Mouse (Mus musculus) intestine, postnatal 0 days (tissue): ENCODE results near the gene Psma5. TPM values are rescaled to one million over a fixed set of nuclear protein-coding genes. Genes with fewer than 3 reads are reported as not detected.
A peak's percentile ranks its signal among the peaks of the same experiment; 100 is the strongest.

Experiments used
- ATAC-seq: fragments of 200-750 bp; cut with Nextera tagmentation; 2 replicates; pipeline ENCODE4 v1.8.0; 2017; ENCODE audit warnings: mild to moderate bottlenecking, moderate TSS enrichment, moderate library complexity
- H3K27ac ChIP-seq: fragments of 300-500 bp; sonication (generic); 2 replicates; pipeline ENCODE4 v1.5.1; 2014; ENCODE audit warnings: mild to moderate bottlenecking, low read depth, low read length, moderate library complexity
- H3K27me3 ChIP-seq: fragments of 300-500 bp; sonication (generic); replicated peaks from 2 replicates; pipeline ENCODE4 v1.6.1; 2014; ENCODE audit warnings: low read length, mixed read lengths; ENCODE audit not compliant: control insufficient read depth, insufficient read depth
- H3K36me3 ChIP-seq: fragments of 300-500 bp; sonication (generic); 2 replicates; pipeline ENCODE4 v1.6.1; 2014; ENCODE audit warnings: mild to moderate bottlenecking, moderate library complexity; ENCODE audit not compliant: control insufficient read depth, insufficient read depth
- H3K4me1 ChIP-seq: fragments of 300-500 bp; sonication (generic); replicated peaks from 2 replicates; pipeline ENCODE4 v1.6.1; 2014; ENCODE audit warnings: antibody characterized with exemption, low read length, mixed read lengths; ENCODE audit not compliant: control insufficient read depth, insufficient read depth
- H3K4me2 ChIP-seq: fragments of 300-500 bp; sonication (generic); replicated peaks from 2 replicates; pipeline ENCODE4 v1.6.1; 2014; ENCODE audit warnings: low read depth, mild to moderate bottlenecking, moderate library complexity
- H3K4me3 ChIP-seq: fragments of 300-500 bp; sonication (generic); 2 replicates; pipeline ENCODE4 v1.5.1; 2014; ENCODE audit warnings: low read depth, low read length
- H3K9ac ChIP-seq: fragments of 300-500 bp; sonication (generic); 2 replicates; pipeline ENCODE4 v1.6.1; 2014; ENCODE audit warnings: mild to moderate bottlenecking, low read depth, low read length
- H3K9me3 ChIP-seq: fragments of 300-500 bp; sonication (generic); 2 replicates; pipeline ENCODE4 v1.6.1; 2016; ENCODE audit warnings: mixed run types; ENCODE audit not compliant: control insufficient read depth
- CTCF ChIP-seq: sonication (generic); IDR thresholded peaks from 2 replicates; pipeline ENCODE4 v1.5.1; 2016; ENCODE audit warnings: low read depth, mild to moderate bottlenecking, control low read depth, antibody characterized with exemption, moderate library complexity
- WGBS: fragments of 180-500 bp; shearing (Covaris S2); extraction: QIAGEN DNeasy Blood & Tissue Kit; methylation state at CpG from one replicate; pipeline ENCODE4 v1.1.7; 2014; 5-methylcytosine and 5-hydroxymethylcytosine counted together
- polyA plus RNA-seq: library from polyadenylated mRNA; unstranded; fragments of >200 nt; fragmentation: Nextera tagmentation; extraction: Ambion mirVana; gene quantifications from 2 replicates; pipeline ENCODE4 v1.2.1, GENCODE M21; 2015

Psma5 gene
- polyA plus RNA-seq, 1 experiment from 2014 or later: 179 TPM

DNA sequence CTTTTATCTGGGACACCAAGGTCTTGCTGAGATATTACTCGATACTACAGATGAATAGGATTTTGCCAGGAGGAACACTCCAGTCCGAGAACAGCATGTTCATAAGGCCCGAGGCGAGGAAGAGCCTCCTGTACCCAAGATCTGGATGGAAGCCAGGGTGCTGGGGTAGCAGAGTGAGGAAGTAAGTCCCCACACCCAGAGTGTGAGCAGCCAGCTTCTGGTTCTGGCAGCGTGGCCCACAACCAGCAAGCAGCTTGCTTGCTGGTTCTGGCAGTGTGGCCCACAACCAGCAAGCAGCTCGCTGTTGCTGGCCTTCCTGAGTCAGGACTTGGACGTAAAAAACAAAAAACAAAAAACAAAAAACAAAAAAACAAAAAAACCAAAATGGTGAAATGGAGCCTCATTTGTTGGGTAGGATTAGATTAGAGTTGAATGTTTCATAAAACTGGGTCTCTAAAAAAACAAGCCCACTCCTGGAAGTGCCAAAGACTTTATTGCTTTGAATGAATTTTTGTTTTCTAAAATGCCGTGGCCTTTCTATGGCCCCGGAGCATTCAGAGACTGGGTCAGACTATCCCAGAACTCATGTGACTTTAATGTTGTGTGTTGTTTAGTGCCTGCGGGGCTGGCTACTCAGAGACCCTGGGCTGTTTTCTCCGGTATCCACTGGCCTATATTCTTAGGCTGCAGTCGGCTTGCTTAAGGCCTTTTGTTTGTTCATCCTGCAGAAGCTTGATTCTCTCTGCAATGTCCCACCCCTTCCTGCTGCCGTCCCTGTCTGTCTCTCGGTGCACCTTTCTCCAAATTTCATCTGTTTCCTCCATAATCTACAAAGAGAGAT is 38.9 kb downstream of the Psma5 start:
- WGBS: 43% methylated on average over 14 of the region's 14 CpGs
- no peak overlapping the region for H3K9ac ChIP-seq
- H3K4me2 ChIP-seq: peak overlapping the region; percentile 54
- no peaks in the 10 kb centered on the region for H3K9me3 ChIP-seq
- ATAC-seq: no peak
- H3K27me3 ChIP-seq: no peaks in the 10 kb centered on the region
- no peak overlapping the region for H3K4me3 ChIP-seq
- no peak overlapping the region for H3K27ac ChIP-seq
- peaks cover 7% of the 10 kb centered on the region; the same call in 1 of the 2 replicates for H3K4me1 ChIP-seq
- H3K36me3 ChIP-seq: no peaks in the 10 kb centered on the region
- TF ChIP-seq CTCF: no peak

DNA sequence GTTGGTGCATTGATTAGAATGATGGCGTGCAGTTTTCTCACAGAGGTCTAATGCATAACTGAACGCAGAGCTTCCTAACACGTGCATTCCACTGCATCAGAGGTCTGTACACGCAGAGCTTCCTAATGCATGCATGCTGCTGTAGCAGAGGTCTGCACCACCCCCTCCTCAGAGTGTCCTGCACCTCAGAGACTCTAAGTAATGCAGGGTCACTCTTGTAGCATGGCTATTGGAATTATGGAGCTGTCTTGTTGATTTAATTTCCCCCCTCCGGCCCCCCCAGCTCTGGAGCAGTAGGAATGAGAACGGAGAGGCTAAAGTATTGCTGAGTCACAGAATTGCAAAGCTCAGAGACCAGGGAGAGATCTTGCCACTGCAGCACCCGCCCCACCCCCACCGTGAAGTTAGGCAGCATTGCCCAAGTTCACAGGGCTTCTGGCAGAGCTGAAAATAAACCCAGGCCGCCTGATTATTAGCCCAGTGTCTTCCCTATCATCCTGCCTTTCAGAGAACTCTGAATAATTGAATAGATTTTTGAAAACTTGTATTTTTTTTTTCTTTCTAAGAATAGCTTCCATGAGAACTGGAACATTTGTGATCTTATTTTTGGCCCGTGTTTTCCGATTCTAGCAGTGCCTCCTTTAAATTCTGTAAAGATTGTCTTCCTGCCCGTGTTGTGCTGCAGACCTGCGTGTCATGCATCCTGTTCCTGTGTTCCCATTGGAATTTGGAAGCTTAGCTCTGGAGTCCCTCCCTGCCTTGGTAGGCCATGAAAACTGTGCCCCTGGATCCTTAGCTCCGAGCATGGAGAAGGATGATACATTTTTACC is 39.7 kb downstream of the Psma5 start:
- ATAC-seq: peak; percentile 58; the same call in 1 of the 2 replicates
- Histone ChIP-seq H3K4me2 (peak overlapping the region; percentile 54), H3K27me3 (no peaks in the 10 kb centered on the region), H3K27ac (no peak overlapping the region; the same call in 1 of the 2 replicates), H3K9ac (no peak overlapping the region), H3K4me3 (no peak overlapping the region), H3K36me3 (no peaks in the 10 kb centered on the region), H3K9me3 (no peaks in the 10 kb centered on the region), H3K4me1 (peaks cover 7% of the 10 kb centered on the region; the same call in 1 of the 2 replicates)
- TF ChIP-seq CTCF: no peak
- 21% methylated on average over 14 of the region's 14 CpGs for whole genome bisulfite sequencing

DNA sequence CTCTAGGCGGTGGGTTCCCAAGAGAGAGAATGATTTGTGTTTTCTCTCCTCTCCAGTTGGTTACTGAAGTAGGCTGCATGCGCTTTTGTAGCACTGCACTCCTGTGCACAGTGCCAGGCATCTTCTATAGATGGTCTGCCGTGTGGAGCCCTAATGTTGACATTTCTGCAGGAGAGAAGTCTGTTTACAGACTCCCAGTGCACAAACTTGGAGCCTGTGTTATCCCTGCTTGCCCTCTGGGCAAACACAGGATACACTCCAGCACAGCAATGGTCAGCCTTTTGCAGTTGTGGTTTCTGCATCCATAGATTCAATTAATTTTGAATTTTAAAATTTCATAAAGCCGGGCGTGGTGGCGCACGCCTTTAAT is 40.3 kb downstream of the Psma5 start:
- TF ChIP-seq CTCF: no peak
- 65% methylated on average over 7 of the region's 7 CpGs for WGBS
- Histone ChIP-seq H3K36me3 (no peaks in the 10 kb centered on the region), H3K9me3 (no peaks in the 10 kb centered on the region), H3K4me1 (peaks cover 7% of the 10 kb centered on the region; the same call in 1 of the 2 replicates), H3K9ac (no peak overlapping the region), H3K4me2 (0 out of 2 replicates have a peak overlapping the region, but pooled peaks have one; percentile 54), H3K27ac (no peak overlapping the region; the same call in 1 of the 2 replicates), H3K27me3 (no peaks in the 10 kb centered on the region), H3K4me3 (no peak overlapping the region)
- no peak for ATAC-seq

DNA sequence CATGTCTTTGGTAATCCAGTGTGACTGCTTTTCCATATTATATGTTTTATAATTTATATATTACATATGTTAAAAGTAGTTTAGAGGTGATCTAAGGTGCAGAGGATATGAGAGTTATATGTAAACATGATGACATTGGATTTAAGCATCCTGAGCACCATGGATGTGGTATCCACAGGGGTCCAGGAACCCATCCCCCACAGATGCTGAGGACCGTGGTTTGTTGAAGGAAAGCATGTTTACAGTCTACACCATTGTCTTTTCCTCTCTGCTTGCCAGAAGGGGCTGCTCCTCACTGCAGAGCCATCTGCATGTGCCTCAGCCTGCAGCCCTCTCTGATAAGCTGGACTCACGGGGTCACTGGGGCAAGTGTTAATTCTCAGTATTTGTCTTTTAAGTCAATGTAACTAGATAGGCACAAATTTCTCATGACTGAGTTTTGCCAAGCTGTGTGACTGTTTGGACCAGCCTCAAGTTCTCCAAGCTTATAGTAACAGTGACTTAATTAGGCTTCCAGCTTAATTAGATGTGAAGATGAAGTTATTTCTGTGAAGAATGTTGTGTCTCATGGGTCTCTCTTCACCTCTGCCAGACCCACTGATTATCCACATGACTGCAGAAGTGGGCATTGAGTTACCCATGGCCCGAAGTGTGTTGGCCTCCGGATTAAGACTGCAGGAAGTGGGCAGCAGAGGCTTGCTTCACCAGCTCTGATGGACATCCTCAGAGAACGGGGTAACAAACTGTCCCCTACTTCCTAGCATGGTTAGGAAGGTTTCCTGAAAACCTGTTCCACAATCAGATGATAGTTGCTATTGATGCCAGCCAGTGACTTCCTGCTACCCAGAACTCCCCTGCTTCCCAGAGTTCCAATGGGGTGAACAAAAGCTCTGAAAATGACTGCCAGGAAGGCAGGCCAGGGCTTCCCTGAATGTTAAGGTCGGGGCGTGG is 41.2 kb downstream of the Psma5 start:
- no peak overlapping the region for H3K4me3 ChIP-seq
- no peak overlapping the region for H3K4me2 ChIP-seq
- no peaks in the 10 kb centered on the region for H3K36me3 ChIP-seq
- H3K9ac ChIP-seq: no peak overlapping the region
- no peak overlapping the region for H3K27ac ChIP-seq
- 57% methylated on average over 7 of the region's 7 CpGs for WGBS
- TF ChIP-seq CTCF: no peak
- ATAC-seq: no peak
- peaks cover 7% of the 10 kb centered on the region; the same call in 1 of the 2 replicates for H3K4me1 ChIP-seq
- no peaks in the 10 kb centered on the region for H3K27me3 ChIP-seq
- no peaks in the 10 kb centered on the region for H3K9me3 ChIP-seq

DNA sequence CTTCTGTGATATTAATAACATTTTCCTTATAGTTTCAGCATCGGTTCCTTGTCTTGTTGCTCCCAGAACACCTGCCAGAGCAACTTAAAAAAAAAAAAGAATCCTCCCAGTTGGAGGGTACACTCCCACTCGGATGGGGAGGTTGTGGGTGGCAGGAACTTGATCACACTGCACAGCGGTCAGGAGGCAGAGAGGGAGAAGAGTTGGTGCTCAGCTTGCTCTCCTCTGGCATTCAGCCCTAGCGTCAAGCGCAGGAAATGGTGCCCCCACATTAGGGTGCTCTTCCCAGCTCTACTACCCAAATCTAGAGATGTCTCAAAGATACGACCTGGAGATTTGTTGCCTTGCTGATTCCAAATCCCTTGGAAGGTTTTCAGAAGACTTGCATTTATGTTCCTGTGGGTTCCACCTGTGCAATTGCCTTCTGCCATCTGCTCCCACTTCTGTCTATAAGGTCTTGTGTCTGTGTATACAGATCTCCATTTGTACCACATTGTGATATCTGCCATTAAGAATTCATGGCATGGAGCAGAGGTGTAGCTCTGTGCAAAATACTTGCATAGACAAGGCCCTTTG is 43.8 kb downstream of the Psma5 start:
- ATAC-seq: no peak
- peaks cover 8% of the 10 kb centered on the region; the same call in 1 of the 2 replicates for H3K4me1 ChIP-seq
- H3K27me3 ChIP-seq: no peaks in the 10 kb centered on the region
- H3K4me2 ChIP-seq: no peak overlapping the region
- no peak for TF ChIP-seq CTCF
- H3K9ac ChIP-seq: no peak overlapping the region
- H3K36me3 ChIP-seq: no peaks in the 10 kb centered on the region
- no peak overlapping the region for H3K27ac ChIP-seq
- no peak overlapping the region for H3K4me3 ChIP-seq
- no peaks in the 10 kb centered on the region for H3K9me3 ChIP-seq
- WGBS: 85% methylated on average over 6 of the region's 6 CpGs
